Mouse (Mus musculus) cerebellum, adult 2 months (tissue): ENCODE data around the gene Tnfrsf11a.

ENCODE experiments used
- CTCF ChIP-seq: fragments of 200-500 bp; IDR thresholded peaks from 2 replicates; pipeline ENCODE4 v1.5.1; 2011; ENCODE audit warnings: low read depth, mild to moderate bottlenecking, control low read depth, low read length, moderate library complexity, borderline replicate concordance; ENCODE audit not compliant: insufficient read depth
- POLR2A ChIP-seq: fragments of 200-500 bp; IDR thresholded peaks from 2 replicates; pipeline ENCODE4 v1.6.1; 2011; ENCODE audit warnings: low read length, control low read depth, borderline replicate concordance; ENCODE audit not compliant: insufficient read depth

DNA sequence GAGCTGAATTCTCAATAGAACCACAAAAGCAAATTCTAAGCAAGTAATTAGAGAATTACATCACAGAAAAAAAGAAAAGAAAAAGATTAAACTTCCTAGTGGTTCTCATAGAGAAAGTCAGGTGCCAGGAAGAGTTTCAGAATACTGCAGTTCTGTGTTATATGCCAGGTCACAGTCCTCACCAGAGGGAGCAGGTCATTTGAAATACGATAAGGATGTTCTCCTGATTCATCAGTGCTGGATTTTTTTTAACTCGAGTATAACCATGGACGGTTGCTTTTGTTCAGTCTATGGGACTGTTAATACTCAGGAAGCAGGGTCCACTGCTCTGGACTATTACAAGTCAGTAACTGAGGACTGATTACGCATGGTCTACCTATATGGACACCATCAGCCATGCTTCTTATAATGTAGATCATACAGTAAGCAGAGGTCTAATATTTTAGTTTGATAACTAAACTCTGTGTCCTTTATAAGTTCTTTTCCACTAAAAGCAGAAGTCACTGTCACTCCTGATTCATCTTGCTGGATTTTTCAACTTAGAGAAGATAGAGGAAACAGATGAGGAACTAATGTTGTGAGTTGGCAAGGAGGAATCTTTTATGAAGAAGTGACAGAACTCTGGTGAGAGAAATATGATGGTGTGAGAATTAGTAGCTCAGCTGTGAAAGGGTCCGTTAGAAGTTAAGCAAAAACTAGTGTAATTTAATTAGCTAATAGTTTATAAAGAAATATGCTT lies 33.5 kb upstream of the Tnfrsf11a start:
- TF ChIP-seq CTCF: no peak
- no peak for TF ChIP-seq POLR2A
